Mouse (Mus musculus): ENCODE measurements around the gene Arntl2. TPM values are rescaled to one million over a fixed set of nuclear protein-coding genes. Genes with fewer than 3 reads are reported as not detected.

Gene Arntl2
- polyA plus RNA-seq, 1 experiment: 25.6 TPM

GRCm38 (mm10) chr6:146880296-146880695 is 84.4 kb downstream of the Arntl2 start:
- Histone ChIP-seq H3K27ac (ENCODE audit: insufficient read depth, low read length) (no peak overlapping the region), H3K4me1 (ENCODE audit: control insufficient read depth, insufficient read depth, low read length) (peaks cover 5% of the 10 kb centered on the region)
- no peak for TF ChIP-seq POLR2A (IDR thresholded peaks at IDR 0.05; ENCODE audit: extremely low read depth, insufficient read depth, low read length)
- no peak for TF ChIP-seq CTCF (IDR thresholded peaks at IDR 0.05; ENCODE audit: extremely low read depth, insufficient read depth, low read length)

GRCm38 (mm10) chr6:146881896-146882770 is 86.3 kb downstream of the Arntl2 start:
- no peak overlapping the region for H3K27ac ChIP-seq (ENCODE audit: insufficient read depth, low read length)
- TF ChIP-seq CTCF (IDR thresholded peaks at IDR 0.05; ENCODE audit: extremely low read depth, insufficient read depth, low read length) (no peak), POLR2A (IDR thresholded peaks at IDR 0.05; ENCODE audit: extremely low read depth, insufficient read depth, low read length) (no peak)
- H3K4me3 ChIP-seq (ENCODE audit: insufficient read depth, low read length): no peak overlapping the region
- H3K4me1 ChIP-seq (ENCODE audit: control insufficient read depth, insufficient read depth, low read length): peaks cover 5% of the 10 kb centered on the region

More at GRCm38 (mm10) chr6:146880296-146880695, 84.4 kb downstream of the Arntl2 start:
- no peak overlapping the region for H3K4me3 ChIP-seq (ENCODE audit: insufficient read depth, low read length)

Other genes starting within 250 kb of the Arntl2 start
- 90.7 and 94.1 TPM in 2 replicates for gene Fgfr1op2, start 218.9 kb upstream of the Arntl2 start, polyA plus RNA-seq (2012; rRNA removed)
- 79.8 and 89.3 TPM in 2 replicates for gene Ints13, start 218.2 kb upstream of the Arntl2 start, polyA plus RNA-seq (2012; rRNA removed)
- 70.6 and 73.0 TPM in 2 replicates for gene Med21, start 153.5 kb upstream of the Arntl2 start, polyA plus RNA-seq (2012; rRNA removed)
- 22.3 and 22.9 TPM in 2 replicates for gene Tm7sf3, start 153.2 kb upstream of the Arntl2 start, polyA plus RNA-seq (2012; rRNA removed)
- gene Stk38l, start 71.1 kb upstream of the Arntl2 start, polyA plus RNA-seq (2012; rRNA removed): 14.6 and 15.7 TPM in 2 replicates
- gene Smco2, start 54.0 kb downstream of the Arntl2 start, polyA plus RNA-seq (2012; rRNA removed): 0.13 and 0.23 TPM in 2 replicates
- gene Ppfibp1, start 92.4 kb downstream of the Arntl2 start, polyA plus RNA-seq (2012; rRNA removed): 26.5 and 30.6 TPM in 2 replicates
- gene 1700034J05Rik, start 158.4 kb downstream of the Arntl2 start, polyA plus RNA-seq (2012; rRNA removed): not detected in 2 replicates
- gene Rep15, start 236.5 kb downstream of the Arntl2 start, polyA plus RNA-seq (2012; rRNA removed): 1.2 and 1.5 TPM in 2 replicates
- gene Mrps35, start 246.7 kb downstream of the Arntl2 start, polyA plus RNA-seq (2012; rRNA removed): 38.5 and 41.8 TPM in 2 replicates

Data from cortical plate, adult 2 months (tissue).